8 mouse cellular contexts compared by ENCODE assay signal in the genomic region with DNA sequence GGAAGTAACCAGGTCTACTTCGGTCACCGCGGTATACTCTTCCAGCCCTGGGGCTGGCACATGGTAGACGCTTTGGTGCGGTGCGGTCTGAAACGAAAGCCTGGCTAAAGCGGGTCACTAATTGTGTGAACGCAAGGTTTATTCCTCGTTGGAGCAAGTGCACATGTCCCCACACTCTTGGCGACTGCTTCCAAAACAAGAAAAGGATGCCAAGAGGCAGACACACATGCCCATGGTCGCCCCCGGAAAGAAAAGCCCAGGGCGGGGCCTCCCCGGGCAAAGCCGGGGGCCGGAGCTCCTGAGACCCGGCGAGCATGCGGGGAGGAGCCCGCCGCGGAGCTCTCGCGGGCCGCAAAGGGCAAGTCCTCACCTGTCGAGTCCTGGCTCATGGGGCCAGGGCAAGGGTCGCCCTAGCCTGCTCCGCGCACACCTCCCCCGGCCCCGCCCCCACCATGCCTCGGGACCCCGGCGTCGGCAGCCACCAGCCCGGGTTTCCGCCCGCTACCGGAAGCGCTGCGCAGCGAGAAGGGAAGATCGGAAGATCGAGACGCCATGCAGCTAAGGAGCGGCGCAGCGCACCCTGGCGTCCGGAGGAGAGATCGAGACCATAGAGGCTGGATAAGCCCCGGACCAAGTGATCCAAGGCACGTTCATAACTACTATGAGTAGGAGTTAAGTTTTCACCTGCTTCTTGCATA. TPM values are rescaled to one million over a fixed set of nuclear protein-coding genes. Genes with fewer than 3 reads are reported as not detected.
DNase-seq lines count a peak whose midpoint lies in the region; ATAC-seq and TF ChIP-seq lines count a peak whose summit lies in the region.

A gene (minus strand): TSS at position 527 of the 698 bp plus-strand sequence.

- peak; percentile 95 for DNase-seq in MEL (ENCODE audit: low read depth, low spot score)
- peak; percentile 90 to 92 for DNase-seq in cerebellum, adult 2 months
- DNase-seq in forebrain, postnatal 0 days = peak; percentile 95
- peak; percentile 93 for DNase-seq in heart, postnatal 4 days
- peak; percentile 77 to 89 for DNase-seq in layer of hippocampus, adult 8-10 months (ENCODE audit: low spot score in 2 of 2)
- DNase-seq in ovary, adult 18-20 months (ENCODE audit: low spot score) = peak; percentile 82
- peak; percentile 95 for DNase-seq in thymus, postnatal 0 days (ENCODE audit: low spot score)

- WGBS in cerebellum, adult 2 months = under 1% methylated on average over 54 of the region's 54 CpGs
- 3% methylated on average over 54 of the region's 54 CpGs for WGBS in forebrain, postnatal 0 days
- under 1% methylated on average over 54 of the region's 54 CpGs for WGBS in lung, embryonic 15.5 days

- no peak for TF ChIP-seq RAD21 in MEL (IDR thresholded peaks at IDR 0.05; ENCODE audit: low read depth, low read length)

- H3K27me3 ChIP-seq in MEL (ENCODE audit: control insufficient read depth in 1 of 2, insufficient read depth in 2 of 2, low read length in 2 of 2) = 0 out of 4 replicates have a peak, but pooled peaks cover 0 to 2% of the 10 kb centered on the region in 2 experiments
- H3K27me3 ChIP-seq in cerebellum, adult 2 months (ENCODE audit: control insufficient read depth, insufficient read depth, low read length) = no peaks in the 10 kb centered on the region
- H3K27me3 ChIP-seq in forebrain, postnatal 0 days (ENCODE audit: insufficient read depth, low read length) = no peaks in the 10 kb centered on the region
- H3K27me3 ChIP-seq in lung, embryonic 15.5 days = no peaks in the 10 kb centered on the region

- TF ChIP-seq POLR2A in MEL (IDR thresholded peaks at IDR 0.05; ENCODE audit: control insufficient read depth in 1 of 2, insufficient read depth in 1 of 2, low read depth in 1 of 2, low read length in 2 of 2, poor library complexity in 1 of 2) = peak; percentile 68 to 78
- 0 out of 2 replicates have a peak, but pooled peaks have one; percentile 20 for TF ChIP-seq POLR2A in cerebellum, adult 2 months (IDR thresholded peaks at IDR 0.05; ENCODE audit: borderline replicate concordance, insufficient read depth, low read length)

- peak within 1 kb of the TSS; percentile 99 for H3K9ac ChIP-seq in MEL (ENCODE audit: control insufficient read depth, low read depth, low read length, poor library complexity, severe bottlenecking)
- peak within 1 kb of the TSS; percentile 88 for H3K9ac ChIP-seq in forebrain, postnatal 0 days
- H3K9ac ChIP-seq in lung, embryonic 15.5 days = peak within 1 kb of the TSS; percentile 90

- peaks cover 16% of the 10 kb centered on the region for H3K79me2 ChIP-seq in MEL (ENCODE audit: control insufficient read depth, insufficient read depth, low read length, poor library complexity)

- peak within 1 kb of the TSS; percentile 94 to 99 for H3K4me3 ChIP-seq in MEL (ENCODE audit: control insufficient read depth in 1 of 2, insufficient read depth in 1 of 2, low read depth in 2 of 2, low read length in 2 of 2)
- peak within 1 kb of the TSS; percentile 88 for H3K4me3 ChIP-seq in cerebellum, adult 2 months (replicated peaks; ENCODE audit: insufficient read depth, low read depth, low read length)
- peak within 1 kb of the TSS; percentile 79 for H3K4me3 ChIP-seq in forebrain, postnatal 0 days (ENCODE audit: low read depth, low read length)
- H3K4me3 ChIP-seq in lung, embryonic 15.5 days = peak within 1 kb of the TSS; percentile 95

- H3K4me2 ChIP-seq in forebrain, postnatal 0 days (ENCODE audit: low read depth) = peak within 1 kb of the TSS; percentile 74
- H3K4me2 ChIP-seq in lung, embryonic 15.5 days = peak within 1 kb of the TSS; percentile 66

- peaks cover 0 to 11% of the 10 kb centered on the region in 2 experiments for H3K4me1 ChIP-seq in MEL (ENCODE audit: control insufficient read depth in 1 of 2, insufficient read depth in 2 of 2, low read length in 2 of 2)
- H3K4me1 ChIP-seq in cerebellum, adult 2 months (ENCODE audit: control insufficient read depth, insufficient read depth, low read length) = no peaks in the 10 kb centered on the region
- H3K4me1 ChIP-seq in forebrain, postnatal 0 days (ENCODE audit: insufficient read depth) = peaks cover 8% of the 10 kb centered on the region; the same call in 1 of the 2 replicates
- H3K4me1 ChIP-seq in lung, embryonic 15.5 days = peaks cover 8% of the 10 kb centered on the region

- peak; percentile 98 for ATAC-seq in forebrain, postnatal 0 days
- ATAC-seq in lung, embryonic 15.5 days (ENCODE audit: borderline replicate concordance, extremely low read depth, low FRiP score, low TSS enrichment) = peak; percentile 91

- peak; percentile 83 to 91 (median 85) for TF ChIP-seq CTCF in MEL (IDR thresholded peaks at IDR 0.05 in 2 of 3, conservative IDR thresholded peaks at IDR 0.05 in 1 of 3; ENCODE audit: control insufficient read depth in 1 of 3, insufficient read depth in 1 of 3, low read depth in 2 of 3, low read length in 3 of 3, poor library complexity in 1 of 3, severe bottlenecking in 1 of 3)
- TF ChIP-seq CTCF in cerebellum, adult 2 months (IDR thresholded peaks at IDR 0.05; ENCODE audit: borderline replicate concordance, insufficient read depth, low read depth, low read length) = peak; percentile 87
- TF ChIP-seq CTCF in forebrain, postnatal 0 days (IDR thresholded peaks at IDR 0.05; ENCODE audit: low read depth) = peak; percentile 95

- H3K36me3 ChIP-seq in MEL (ENCODE audit: control insufficient read depth in 1 of 2, insufficient read depth in 2 of 2, low read length in 2 of 2) = peaks cover 0 to 17% of the 10 kb centered on the region in 2 experiments; a peak in 3 of 4 replicates
- H3K36me3 ChIP-seq in forebrain, postnatal 0 days (ENCODE audit: insufficient read depth) = peaks cover 22% of the 10 kb centered on the region
- peaks cover 18% of the 10 kb centered on the region for H3K36me3 ChIP-seq in lung, embryonic 15.5 days

- no peaks in the 10 kb centered on the region for H3K9me3 ChIP-seq in MEL (replicated peaks; ENCODE audit: insufficient read depth, low read length)
- H3K9me3 ChIP-seq in forebrain, postnatal 0 days (ENCODE audit: low read length) = no peaks in the 10 kb centered on the region
- H3K9me3 ChIP-seq in lung, embryonic 15.5 days = no peaks in the 10 kb centered on the region

- TF ChIP-seq EP300 in MEL (IDR thresholded peaks at IDR 0.05; ENCODE audit: low read depth in 1 of 2, low read length in 2 of 2) = peak in 1 of 2 experiments; percentile 20; a peak in 1 of 4 replicates

- H3K27ac ChIP-seq in MEL (ENCODE audit: control insufficient read depth, low read depth, low read length) = peak within 1 kb of the TSS; percentile 86
- H3K27ac ChIP-seq in cerebellum, adult 2 months (ENCODE audit: insufficient read depth, low read length) = peak within 1 kb of the TSS; percentile 46; the same call in 1 of the 2 replicates
- H3K27ac ChIP-seq in forebrain, postnatal 0 days (ENCODE audit: low read depth, low read length) = peak within 1 kb of the TSS; percentile 78
- H3K27ac ChIP-seq in lung, embryonic 15.5 days = peak within 1 kb of the TSS; percentile 72

TF ChIP-seq in MEL, 35 proteins besides CTCF, POLR2A, EP300 and RAD21:
- no peak for TF ChIP-seq JUND (IDR thresholded peaks at IDR 0.05; ENCODE audit: low read depth, low read length)
- peak; percentile 72 for TF ChIP-seq MXI1 (IDR thresholded peaks at IDR 0.05; ENCODE audit: low read depth, low read length)
- TF ChIP-seq ELF1 (IDR thresholded peaks at IDR 0.05; ENCODE audit: low read depth, low read length) = peak; percentile 72; the same call in 1 of the 2 replicates
- TF ChIP-seq SIN3A (IDR thresholded peaks at IDR 0.05; ENCODE audit: low read length) = peak; percentile 78
- TF ChIP-seq GATA1 (IDR thresholded peaks at IDR 0.05; ENCODE audit: low read depth, low read length) = 0 out of 2 replicates have a peak, but pooled peaks have one; percentile 14
- TF ChIP-seq E2F4 (IDR thresholded peaks at IDR 0.05; ENCODE audit: borderline replicate concordance, low read depth, low read length) = 0 out of 2 replicates have a peak, but pooled peaks have one; percentile 53
- peak; percentile 92 for TF ChIP-seq HCFC1 (IDR thresholded peaks at IDR 0.05; ENCODE audit: low read depth, low read length)
- peak; percentile 90 for TF ChIP-seq MYC (IDR thresholded peaks at IDR 0.05; ENCODE audit: low read depth, low read length)
- peak; percentile 74 for TF ChIP-seq NELFE (IDR thresholded peaks at IDR 0.05; ENCODE audit: low read depth, low read length)
- TF ChIP-seq MAX (IDR thresholded peaks at IDR 0.05; ENCODE audit: low read length) = peak; percentile 69
- no peak for TF ChIP-seq POLR2AphosphoS5 (IDR thresholded peaks at IDR 0.05; ENCODE audit: borderline replicate concordance, low read depth, low read length)
- no peak for TF ChIP-seq ZC3H11A (IDR thresholded peaks at IDR 0.05; ENCODE audit: low read depth, low read length)
- no peak for TF ChIP-seq ETS1 (IDR thresholded peaks at IDR 0.05; ENCODE audit: low read depth, low read length)
- peak; percentile 61 for TF ChIP-seq TCF12 (IDR thresholded peaks at IDR 0.05; ENCODE audit: low read depth, low read length)
- peak; percentile 72; the same call in 1 of the 2 replicates for TF ChIP-seq GABPA (IDR thresholded peaks at IDR 0.05; ENCODE audit: low read depth, low read length)
- peak; percentile 32 for TF ChIP-seq SMC3 (IDR thresholded peaks at IDR 0.05; ENCODE audit: low read depth, low read length)

RNA-seq across cellular contexts. Expression of the gene that starts here (rescaled TPM):
- 14.3 and 15.8 TPM in 2 replicates for total RNA-seq in MEL (2012; rRNA removed)
- 10 to 100 TPM in 1 of 2 experiments, not detected in 1; 16.8 TPM for polyA plus RNA-seq in MEL (2012; ENCODE audit: insufficient read depth in 1 of 2, insufficient read length in 2 of 2, low read depth in 1 of 2, low replicate concordance in 2 of 2, missing spikeins in 1 of 2)
- polyA plus RNA-seq in cerebellum, adult 2 months (2012; rRNA removed) = 8.5 and 9.7 TPM in 2 replicates
- 9.8 and 11.9 TPM in 2 replicates for total RNA-seq in forebrain, postnatal 0 days (2014; rRNA removed)
- 6.2 and 7.0 TPM in 2 replicates for polyA plus RNA-seq in forebrain, postnatal 0 days (2015; fragmentation: Nextera tagmentation; extraction: Ambion mirVana)
- 1 to 10 TPM; 6.1 to 8.6 TPM for total RNA-seq in heart, postnatal 4 days (2021)
- total RNA-seq in layer of hippocampus, adult 8-10 months (2022) = 1 to 10 TPM; 5.6 to 8.3 (median 6.5) TPM
- polyA plus RNA-seq in lung, embryonic 15.5 days (2015; fragmentation: Nextera tagmentation; extraction: Ambion mirVana) = 17.9 and 19.1 TPM in 2 replicates
- polyA plus RNA-seq in thymus, postnatal 0 days (2015; fragmentation: Nextera tagmentation; extraction: Ambion mirVana) = 21.4 and 22.5 TPM in 2 replicates

Comparison
In these comparisons a context has a peak if more than half of its experiments do, and no peak if none do; other contexts are left out.
1. Peak in every context shown above with its lines: DNase-seq, ATAC-seq, H3K4me3 ChIP-seq and H3K27ac ChIP-seq.